Mouse (Mus musculus) forebrain, embryonic 11.5 days (tissue): Measurements from ENCODE around the gene Vegfa. TPM values are rescaled to one million over a fixed set of nuclear protein-coding genes. Genes with fewer than 3 reads are reported as not detected.

Experiments used
- ATAC-seq: fragments of 200-750 bp; cut with Nextera tagmentation; replicated peaks from 2 replicates; pipeline ENCODE4 v1.8.0; 2017; ENCODE audit warnings: moderate TSS enrichment; ENCODE audit not compliant: low FRiP score
- DNase-seq: peaks from one replicate; pipeline ENCODE4 v3.0.0-alpha.2; 2017; ENCODE audit warnings: low spot score
- H3K27ac ChIP-seq: fragments of 300-500 bp; sonication (generic); 2 replicates; pipeline ENCODE4 v1.5.1; 2014; ENCODE audit warnings: low read depth, low read length
- H3K27me3 ChIP-seq: fragments of 300-500 bp; sonication (generic); 2 replicates; pipeline ENCODE4 v1.6.1; 2014; ENCODE audit warnings: mild to moderate bottlenecking, low read length, mixed read lengths; ENCODE audit not compliant: control insufficient read depth, insufficient read depth
- H3K36me3 ChIP-seq: fragments of 300-500 bp; sonication (generic); 2 replicates; pipeline ENCODE4 v1.6.1; 2014; ENCODE audit warnings: mild to moderate bottlenecking, low read length, moderate library complexity, mixed read lengths; ENCODE audit not compliant: control insufficient read depth, insufficient read depth
- H3K4me1 ChIP-seq: fragments of 300-500 bp; sonication (generic); replicated peaks from 2 replicates; pipeline ENCODE4 v1.6.1; 2014; ENCODE audit warnings: low read length, mixed read lengths; ENCODE audit not compliant: control insufficient read depth, insufficient read depth
- H3K4me2 ChIP-seq: fragments of 300-500 bp; sonication (generic); 2 replicates; pipeline ENCODE4 v1.6.1; 2014; ENCODE audit warnings: low read depth, mild to moderate bottlenecking, low read length, moderate library complexity, mixed read lengths; ENCODE audit not compliant: severe bottlenecking
- H3K4me3 ChIP-seq: fragments of 300-500 bp; sonication (generic); 2 replicates; pipeline ENCODE4 v1.5.1; 2014; ENCODE audit warnings: low read depth, low read length
- H3K9ac ChIP-seq: fragments of 300-500 bp; sonication (generic); 2 replicates; pipeline ENCODE4 v1.6.1; 2014; ENCODE audit warnings: low read length
- H3K9me3 ChIP-seq: fragments of 300-500 bp; sonication (generic); 2 replicates; pipeline ENCODE4 v1.6.1; 2016; ENCODE audit warnings: low read length, mixed read lengths; ENCODE audit not compliant: control insufficient read depth
- WGBS: fragments of 180-500 bp; shearing (Covaris S2); extraction: QIAGEN DNeasy Blood & Tissue Kit; methylation state at CpG from one replicate; pipeline ENCODE4 v1.1.7; 2014; 5-methylcytosine and 5-hydroxymethylcytosine counted together
- polyA plus RNA-seq: library from polyadenylated mRNA; unstranded; fragments of >200 nt; fragmentation: Nextera tagmentation; extraction: Ambion mirVana; gene quantifications from 2 replicates; pipeline ENCODE4 v1.2.1, GENCODE M21; 2014

Gene Vegfa
- polyA plus RNA-seq, 1 experiment from 2014 or later, result 2.9 TPM

- Histone ChIP-seq H3K9ac (no peak overlapping the region), H3K4me1 (no peaks in the 10 kb centered on the region), H3K4me2 (no peak overlapping the region), H3K36me3 (peaks cover 13% of the 10 kb centered on the region), H3K4me3 (no peak overlapping the region), H3K27me3 (no peaks in the 10 kb centered on the region), H3K9me3 (no peaks in the 10 kb centered on the region), H3K27ac (no peak overlapping the region)
- 93% methylated on average over 7 of the region's 7 CpGs for WGBS
- no peak for ATAC-seq
- DNase-seq, result no peak
Observed at GRCm38 (mm10) chr17:46021173-46021572, 11.0 kb downstream of the Vegfa start.

- Histone ChIP-seq H3K4me3 (no peak overlapping the region), H3K4me1 (no peaks in the 10 kb centered on the region), H3K27ac (no peak overlapping the region), H3K9me3 (no peaks in the 10 kb centered on the region), H3K36me3 (peaks cover 13% of the 10 kb centered on the region), H3K27me3 (no peaks in the 10 kb centered on the region), H3K9ac (no peak overlapping the region), H3K4me2 (no peak overlapping the region)
- DNase-seq, result no peak
- no peak for ATAC-seq
- WGBS, result 85% methylated on average over 7 of the region's 7 CpGs
Observed at GRCm38 (mm10) chr17:46020579-46020978, 11.6 kb downstream of the Vegfa start.

- Histone ChIP-seq H3K27ac (no peak overlapping the region), H3K4me3 (no peak overlapping the region), H3K36me3 (peaks cover 13% of the 10 kb centered on the region), H3K4me1 (no peaks in the 10 kb centered on the region), H3K4me2 (no peak overlapping the region), H3K9ac (no peak overlapping the region), H3K27me3 (no peaks in the 10 kb centered on the region), H3K9me3 (no peaks in the 10 kb centered on the region)
- 94% methylated on average over 10 of the region's 10 CpGs for WGBS
- DNase-seq (no peak), ATAC-seq (no peak)
Observed at GRCm38 (mm10) chr17:46018736-46019004, 13.5 kb downstream of the Vegfa start.

- H3K27me3 ChIP-seq, result no peaks in the 10 kb centered on the region
- 83% methylated on average over 24 of the region's 24 CpGs for WGBS
- H3K9me3 ChIP-seq, result no peaks in the 10 kb centered on the region
- H3K4me1 ChIP-seq, result no peaks in the 10 kb centered on the region
- H3K9ac ChIP-seq, result no peak overlapping the region
- DNase-seq, result no peak
- no peak overlapping the region for H3K4me2 ChIP-seq
- H3K4me3 ChIP-seq, result no peak overlapping the region
- no peak overlapping the region for H3K27ac ChIP-seq
- H3K36me3 ChIP-seq, result peaks cover 13% of the 10 kb centered on the region
- no peak for ATAC-seq
Observed at GRCm38 (mm10) chr17:46017946-46018735, 14.0 kb downstream of the Vegfa start.

- Histone ChIP-seq H3K27ac (no peak overlapping the region), H3K9ac (no peak overlapping the region), H3K4me3 (no peak overlapping the region), H3K36me3 (peaks cover 8% of the 10 kb centered on the region), H3K4me1 (no peaks in the 10 kb centered on the region), H3K4me2 (no peak overlapping the region), H3K27me3 (no peaks in the 10 kb centered on the region), H3K9me3 (no peaks in the 10 kb centered on the region)
- DNase-seq (no peak), ATAC-seq (no peak)
- WGBS, result 97% methylated on average over 5 of the region's 5 CpGs
Observed at GRCm38 (mm10) chr17:46016617-46017016, 15.6 kb downstream of the Vegfa start.

- Histone ChIP-seq H3K27ac (no peak overlapping the region), H3K36me3 (peaks cover 7% of the 10 kb centered on the region; the same call in 1 of the 2 replicates), H3K9ac (no peak overlapping the region), H3K4me2 (no peak overlapping the region), H3K4me1 (no peaks in the 10 kb centered on the region), H3K4me3 (no peak overlapping the region), H3K27me3 (no peaks in the 10 kb centered on the region), H3K9me3 (no peaks in the 10 kb centered on the region)
- WGBS, result 92% methylated on average over 6 of the region's 6 CpGs
- ATAC-seq (no peak), DNase-seq (no peak)
Observed at GRCm38 (mm10) chr17:46015967-46016366, 16.2 kb downstream of the Vegfa start.

DNA sequence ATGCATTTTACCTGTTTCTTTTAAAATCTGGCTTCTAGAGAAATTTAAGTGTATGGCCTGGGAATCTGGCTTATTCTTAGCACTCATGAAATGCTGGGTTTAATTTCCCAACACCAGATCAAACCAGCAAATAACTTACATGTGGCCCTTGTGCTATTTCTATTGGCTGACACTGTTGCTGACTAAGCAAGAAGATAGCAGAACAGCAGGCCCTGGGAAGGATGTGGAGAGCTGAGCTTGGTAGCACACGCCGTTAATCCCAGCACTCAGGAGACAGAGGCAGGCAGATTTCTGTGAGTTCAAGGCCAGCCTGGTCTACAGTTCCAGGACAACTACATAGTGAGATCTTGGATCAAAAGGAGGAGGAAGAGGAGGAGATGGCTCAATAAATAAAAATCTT lies 17.2 kb downstream of the Vegfa start:
- no peak overlapping the region for H3K9ac ChIP-seq
- H3K4me3 ChIP-seq, result no peak overlapping the region
- H3K27ac ChIP-seq, result no peak overlapping the region
- 95% methylated on average over 2 of the region's 2 CpGs for WGBS
- H3K27me3 ChIP-seq, result no peaks in the 10 kb centered on the region
- ATAC-seq, result no peak
- peaks cover 7% of the 10 kb centered on the region; the same call in 1 of the 2 replicates for H3K36me3 ChIP-seq
- no peaks in the 10 kb centered on the region for H3K9me3 ChIP-seq
- no peak for DNase-seq
- no peak overlapping the region for H3K4me2 ChIP-seq
- H3K4me1 ChIP-seq, result no peaks in the 10 kb centered on the region

DNA sequence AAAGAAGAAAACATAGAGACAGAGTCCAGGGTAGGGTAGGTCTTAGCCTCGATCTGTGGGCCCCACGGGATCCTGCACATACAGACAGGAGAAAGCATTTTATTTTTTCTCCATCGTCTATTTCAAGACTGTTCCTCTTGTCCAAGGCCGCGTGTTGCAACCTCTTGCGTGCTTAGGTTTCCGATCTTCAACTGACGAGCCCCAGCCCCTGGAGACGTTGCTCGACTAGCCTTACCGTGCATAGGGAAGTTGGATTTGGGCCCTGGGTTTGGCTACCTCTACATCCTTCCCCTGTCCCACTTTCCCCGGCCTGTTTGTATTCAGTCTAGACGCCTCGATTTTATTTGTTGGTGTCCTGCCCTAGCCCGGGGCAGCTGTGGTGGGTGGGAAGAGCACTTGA lies 18.6 kb downstream of the Vegfa start:
- WGBS, result 91% methylated on average over 15 of the region's 15 CpGs
- no peak for DNase-seq
- ATAC-seq, result no peak

GRCm38 (mm10) chr17:46012211-46012610 lies 20.0 kb downstream of the Vegfa start:
- H3K27me3 ChIP-seq, result no peaks in the 10 kb centered on the region
- H3K9me3 ChIP-seq, result no peaks in the 10 kb centered on the region
- H3K4me2 ChIP-seq, result no peak overlapping the region
- no peak overlapping the region for H3K27ac ChIP-seq
- 87% methylated on average over 8 of the region's 8 CpGs for WGBS
- peaks cover 3% of the 10 kb centered on the region; the same call in 1 of the 2 replicates for H3K36me3 ChIP-seq
- no peak overlapping the region for H3K9ac ChIP-seq
- no peak overlapping the region for H3K4me3 ChIP-seq
- DNase-seq (no peak), ATAC-seq (no peak)
- no peaks in the 10 kb centered on the region for H3K4me1 ChIP-seq

More for the DNA sequence above, 18.6 kb downstream of the Vegfa start:
- Histone ChIP-seq H3K4me2 (no peak overlapping the region), H3K4me1 (no peaks in the 10 kb centered on the region), H3K9me3 (no peaks in the 10 kb centered on the region), H3K9ac (no peak overlapping the region), H3K36me3 (peaks cover 7% of the 10 kb centered on the region; the same call in 1 of the 2 replicates), H3K27me3 (no peaks in the 10 kb centered on the region), H3K4me3 (no peak overlapping the region), H3K27ac (no peak overlapping the region)
